Mouse (Mus musculus) monocyte, adult 2 months (primary cell): ENCODE data around the gene Adra2b.

Source experiments
- DNase-seq, 2 experiments: peaks; one replicate each; pipeline ENCODE4 v3.0.0; 2022; ENCODE audit warnings: low spot score in 2 of 2, low read depth in 1 of 2

Adra2b gene

GRCm38 (mm10) chr2:127379250-127379649 is 16.2 kb downstream of the Adra2b start:
- no peak for DNase-seq

DNA sequence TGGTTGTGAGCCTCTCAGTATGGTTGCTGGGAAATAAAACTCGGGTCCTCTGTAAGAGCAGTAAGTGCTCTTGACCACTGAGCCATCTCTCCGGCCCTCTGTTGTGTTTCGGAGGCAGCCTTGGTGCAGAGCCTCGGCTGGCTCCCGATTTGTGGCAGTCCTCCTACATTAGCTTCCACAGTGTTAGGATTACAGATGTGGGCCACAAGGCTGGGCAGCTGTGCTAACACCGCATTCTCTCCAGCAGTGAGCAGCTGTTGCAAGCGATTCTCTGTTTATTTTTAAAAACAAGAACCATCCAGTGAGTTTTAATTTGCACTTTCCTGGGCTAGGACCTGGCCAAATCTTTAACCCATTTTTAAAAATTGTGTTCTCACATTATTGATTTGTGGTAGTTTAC is 20.9 kb downstream of the Adra2b start:
- DNase-seq = no peak

DNA sequence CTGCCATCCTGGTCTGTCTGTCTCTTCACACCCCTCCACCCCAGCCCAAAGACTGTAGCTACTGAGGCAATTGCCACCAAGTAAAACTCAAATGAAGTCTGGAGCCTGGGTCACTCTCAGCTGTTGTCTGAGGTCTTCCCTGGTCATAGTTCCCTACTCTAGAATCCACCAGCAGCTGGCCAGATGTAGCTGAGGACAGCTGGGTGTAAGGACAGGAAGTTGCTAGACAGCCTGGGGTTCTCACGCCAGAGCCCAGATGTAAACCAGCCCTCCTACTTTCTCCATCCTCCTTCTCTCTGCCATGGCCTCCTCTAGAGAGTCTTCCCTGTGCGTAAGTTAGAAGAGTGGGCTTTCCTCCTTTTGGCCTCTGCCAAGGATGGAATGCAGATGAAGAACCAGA is 24.5 kb downstream of the Adra2b start:
- no peak for DNase-seq

- DNase-seq = no peak
These were observed 27.3 kb downstream of the Adra2b start for GRCm38 (mm10) chr2:127390352-127390751.

DNA sequence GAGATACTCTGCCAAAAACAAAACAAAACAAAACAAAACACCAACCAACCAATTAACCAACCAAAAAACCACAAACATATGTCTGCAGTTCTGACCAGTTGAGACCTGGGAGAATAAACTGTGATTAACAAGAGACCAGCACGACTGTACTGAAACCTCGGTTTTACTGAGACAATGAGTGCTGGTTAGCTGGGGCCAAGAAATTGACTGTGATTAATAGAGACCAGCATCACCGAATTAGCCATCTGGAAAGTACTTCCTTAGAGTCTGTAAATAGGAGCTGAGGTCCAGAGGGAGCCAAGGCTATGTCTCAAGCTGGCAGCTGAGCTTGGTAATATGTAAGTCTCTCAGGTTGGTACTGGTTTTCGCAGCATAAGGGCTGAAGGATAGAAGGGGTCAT is 27.8 kb downstream of the Adra2b start:
- no peak for DNase-seq

DNA sequence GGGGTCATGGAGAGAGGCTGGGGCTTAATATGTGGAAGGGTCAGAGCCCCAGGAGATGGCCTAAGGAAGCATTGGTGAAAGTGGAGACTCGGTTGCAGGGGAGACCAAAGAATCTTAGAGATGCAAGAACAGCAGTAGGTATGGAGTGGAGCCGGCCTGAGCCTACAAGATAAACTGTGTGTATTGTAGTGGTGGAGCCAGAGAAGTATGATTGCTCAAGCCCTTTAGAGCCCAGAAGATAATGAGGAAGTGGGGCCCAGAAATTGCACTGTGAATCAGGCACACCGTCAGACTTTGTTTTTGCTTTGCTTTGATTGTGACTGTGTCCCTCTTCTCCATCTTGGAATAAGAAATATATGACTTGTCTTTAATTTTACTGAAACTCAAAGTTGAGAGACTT is 28.3 kb downstream of the Adra2b start:
- DNase-seq = no peak

GRCm38 (mm10) chr2:127394606-127395161 is 31.7 kb downstream of the Adra2b start:
- no peak for DNase-seq

DNA sequence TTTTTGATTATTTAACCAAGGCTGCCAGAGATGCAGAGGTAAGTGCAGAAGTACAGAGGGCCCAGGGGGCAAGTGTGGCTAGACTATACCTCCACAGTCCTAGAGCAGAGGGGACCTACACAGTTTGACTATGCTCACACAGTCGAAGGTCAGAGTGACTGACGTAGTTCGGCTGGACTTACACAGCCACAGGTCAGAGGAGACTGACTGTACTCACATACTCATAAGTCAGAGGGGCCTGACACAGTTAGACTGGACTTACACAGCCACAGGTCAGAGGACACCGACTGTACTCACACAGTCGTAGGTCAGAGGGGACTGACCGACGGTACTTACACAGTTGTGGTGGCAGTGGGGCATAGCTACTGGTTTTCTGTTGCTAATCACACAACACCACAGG is 35.7 kb downstream of the Adra2b start:
- DNase-seq = no peak

- DNase-seq = no peak
These were observed 48.1 kb downstream of the Adra2b start for GRCm38 (mm10) chr2:127411126-127411525.

DNA sequence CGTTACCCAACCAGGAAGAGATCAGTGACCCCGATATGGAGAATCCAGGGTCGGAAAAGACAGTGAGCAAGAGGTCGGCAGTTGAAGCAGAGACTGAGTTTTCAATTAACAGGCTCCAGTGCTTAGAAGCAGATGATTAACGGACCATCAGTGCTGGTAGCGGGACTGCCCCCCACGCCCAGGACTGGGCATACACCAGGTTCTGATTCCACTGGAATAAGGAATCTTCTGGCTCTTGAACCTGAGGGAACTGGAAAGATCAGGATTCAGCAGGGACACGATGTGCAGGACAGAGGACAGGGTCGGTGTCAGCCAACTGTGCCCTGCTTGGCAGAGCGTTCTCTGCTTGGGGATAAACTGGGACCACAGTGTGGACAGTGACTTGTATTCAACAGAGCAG is 52.8 kb downstream of the Adra2b start:
- DNase-seq = no peak

- no peak for DNase-seq
These were observed 53.7 kb downstream of the Adra2b start for GRCm38 (mm10) chr2:127416706-127417105.
